Mouse (Mus musculus): ENCODE measurements around the gene Gna13.

Gna13 gene

GRCm38 (mm10) chr11:109349652-109350316, 12.8 kb upstream of the Gna13 start:
- no peak for DNase-seq

GRCm38 (mm10) chr11:109350317-109350714, 12.3 kb upstream of the Gna13 start:
- DNase-seq: no peak

GRCm38 (mm10) chr11:109351489-109351888, 11.1 kb upstream of the Gna13 start:
- DNase-seq: no peak

GRCm38 (mm10) chr11:109353391-109354235, 9.0 kb upstream of the Gna13 start:
- no peak for DNase-seq

- DNase-seq: no peak
These were observed 8.4 kb upstream of the Gna13 start for GRCm38 (mm10) chr11:109354236-109354613.

GRCm38 (mm10) chr11:109355771-109356388, 6.8 kb upstream of the Gna13 start:
- DNase-seq: no peak

- DNase-seq: no peak
These were observed 5.5 kb upstream of the Gna13 start for GRCm38 (mm10) chr11:109357171-109357570.

- no peak for DNase-seq
These were observed 4.1 kb upstream of the Gna13 start for GRCm38 (mm10) chr11:109358549-109358948.

GRCm38 (mm10) chr11:109359043-109359752, 3.4 kb upstream of the Gna13 start:
- no peak for DNase-seq

- no peak for DNase-seq
These were observed 2.5 kb upstream of the Gna13 start for GRCm38 (mm10) chr11:109360102-109360501.

- DNase-seq: no peak
These were observed 2.0 kb upstream of the Gna13 start for GRCm38 (mm10) chr11:109360581-109361040.

GRCm38 (mm10) chr11:109361241-109361630, 1.4 kb upstream of the Gna13 start:
- DNase-seq: no peak

- peak; percentile 79 for DNase-seq
These were observed 784 bp upstream of the Gna13 start for GRCm38 (mm10) chr11:109361631-109362462.

GRCm38 (mm10) chr11:109363191-109364133, 831 bp downstream of the Gna13 start:
- DNase-seq: peak; percentile 57

- DNase-seq: no peak
These were observed 1.7 kb downstream of the Gna13 start for GRCm38 (mm10) chr11:109364337-109364736.

- DNase-seq: no peak
These were observed 2.2 kb downstream of the Gna13 start for GRCm38 (mm10) chr11:109364881-109365280.

GRCm38 (mm10) chr11:109365818-109366217, 3.2 kb downstream of the Gna13 start:
- no peak for DNase-seq

- DNase-seq: peak; percentile 51
These were observed 4.4 kb downstream of the Gna13 start for GRCm38 (mm10) chr11:109366802-109367579.

- peak; percentile 82 for DNase-seq
These were observed 6.5 kb downstream of the Gna13 start for GRCm38 (mm10) chr11:109369026-109369637.

- DNase-seq: no peak
These were observed 12.8 kb downstream of the Gna13 start for GRCm38 (mm10) chr11:109375412-109375811.
